Mouse (Mus musculus) heart, postnatal 36 days (tissue): ENCODE data around the gene Fam193a. TPM values are rescaled to one million over a fixed set of nuclear protein-coding genes. Genes with fewer than 3 reads are reported as not detected.

Experiments used
- DNase-seq, 2 experiments: peaks; one replicate each; pipeline ENCODE4 v3.0.0; 2021 to 2022
- intact Hi-C: fragments of 180-260 bp; cut with DNase I; formaldehyde crosslinking; loops from one replicate; pipeline ENCODE4 v1.15.1; 2025
- total RNA-seq, 2 experiments: library from RNA; stranded (reverse); gene quantifications; 2 replicates each; pipeline ENCODE4 v1.2.3; 2021

Gene Fam193a
- total RNA-seq, 2 experiments from 2014 or later, result 23.7 TPM

- intact Hi-C loops, result loop anchor here (5.0 kb wide), 2 partner anchors 40 to 140 kb away; partner anchors contain the start of gene Tnip2
- no peak for DNase-seq
Observed at GRCm38 (mm10) chr5:34372541-34372940, 2.8 kb downstream of the Fam193a start.

- intact Hi-C loops, result no loop called here
- DNase-seq, result no peak
Observed at GRCm38 (mm10) chr5:34378787-34379186, 9.1 kb downstream of the Fam193a start.

- DNase-seq, result no peak
- intact Hi-C loops, result no loop called here
Observed at GRCm38 (mm10) chr5:34381700-34382099, 12.0 kb downstream of the Fam193a start.

- no peak for DNase-seq
- intact Hi-C loops, result no loop called here
Observed at GRCm38 (mm10) chr5:34385616-34386015, 15.9 kb downstream of the Fam193a start.

GRCm38 (mm10) chr5:34386744-34387143 lies 17.0 kb downstream of the Fam193a start:
- intact Hi-C loops, result no loop called here

GRCm38 (mm10) chr5:34393251-34393650 lies 23.5 kb downstream of the Fam193a start:
- intact Hi-C loops, result no loop called here
- DNase-seq, result no peak

More at GRCm38 (mm10) chr5:34386744-34387143, 17.0 kb downstream of the Fam193a start:
- DNase-seq, result no peak

GRCm38 (mm10) chr5:34395347-34395746 lies 25.6 kb downstream of the Fam193a start:
- DNase-seq, result no peak
- intact Hi-C loops, result no loop called here

GRCm38 (mm10) chr5:34395850-34396540 lies 26.3 kb downstream of the Fam193a start:
- no peak for DNase-seq

GRCm38 (mm10) chr5:34397866-34398265 lies 28.1 kb downstream of the Fam193a start:
- DNase-seq, result no peak
- intact Hi-C loops, result no loop called here

More at GRCm38 (mm10) chr5:34395850-34396540, 26.3 kb downstream of the Fam193a start:
- intact Hi-C loops, result no loop called here

GRCm38 (mm10) chr5:34398326-34398725 lies 28.6 kb downstream of the Fam193a start:
- intact Hi-C loops, result no loop called here
- DNase-seq, result no peak

- intact Hi-C loops, result no loop called here
- DNase-seq, result no peak
Observed at GRCm38 (mm10) chr5:34407366-34407918, 37.7 kb downstream of the Fam193a start.

- no peak for DNase-seq
- intact Hi-C loops, result no loop called here
Observed at GRCm38 (mm10) chr5:34409002-34409401, 39.3 kb downstream of the Fam193a start.

GRCm38 (mm10) chr5:34410819-34411218 lies 41.1 kb downstream of the Fam193a start:
- no peak for DNase-seq
- intact Hi-C loops, result loop anchor here (5.0 kb wide), 1 partner anchor 39 kb away; no protein-coding TSS in a partner anchor

- intact Hi-C loops, result loop anchor here (5.0 kb wide), 1 partner anchor 42 kb away; no protein-coding TSS in a partner anchor
- no peak for DNase-seq
Observed at GRCm38 (mm10) chr5:34413921-34414320, 44.2 kb downstream of the Fam193a start.

- intact Hi-C loops, result no loop called here
Observed at GRCm38 (mm10) chr5:34417251-34418008, 47.7 kb downstream of the Fam193a start.

GRCm38 (mm10) chr5:34419188-34419587 lies 49.5 kb downstream of the Fam193a start:
- intact Hi-C loops, result no loop called here
- DNase-seq, result no peak

More at GRCm38 (mm10) chr5:34417251-34418008, 47.7 kb downstream of the Fam193a start:
- DNase-seq, result no peak

GRCm38 (mm10) chr5:34430776-34431175 lies 61.0 kb downstream of the Fam193a start:
- intact Hi-C loops, result no loop called here
- no peak for DNase-seq

GRCm38 (mm10) chr5:34433786-34434185 lies 64.1 kb downstream of the Fam193a start:
- intact Hi-C loops, result no loop called here
- DNase-seq, result no peak

- no peak for DNase-seq
- intact Hi-C loops, result no loop called here
Observed at GRCm38 (mm10) chr5:34434241-34434640, 64.5 kb downstream of the Fam193a start.

GRCm38 (mm10) chr5:34438052-34438451 lies 68.3 kb downstream of the Fam193a start:
- intact Hi-C loops, result no loop called here
- DNase-seq, result no peak

GRCm38 (mm10) chr5:34438659-34439058 lies 68.9 kb downstream of the Fam193a start:
- no peak for DNase-seq
- intact Hi-C loops, result no loop called here
